Mouse (Mus musculus): ENCODE data around the gene Soat2. TPM values are rescaled to one million over a fixed set of nuclear protein-coding genes. Genes with fewer than 3 reads are reported as not detected.
"Not testable (repeated sequence)": the region's sequence is repeated elsewhere in the genome, so short reads cannot be mapped to it uniquely, and the experiment has no call there.

Soat2 gene
- polyA plus RNA-seq, 1 experiment from 2014 or later = 0.16 TPM

- Histone ChIP-seq H3K9me3 (ENCODE audit: low read depth, low read length) (no peaks in the 10 kb centered on the region), H3K4me2 (no peak overlapping the region), H3K9ac (no peak overlapping the region), H3K27ac (ENCODE audit: low read depth) (no peak overlapping the region), H3K27me3 (ENCODE audit: insufficient read depth, low read length) (peaks cover 22% of the 10 kb centered on the region), H3K4me1 (ENCODE audit: insufficient read depth) (peaks cover 13% of the 10 kb centered on the region; the same call in 1 of the 2 replicates), H3K36me3 (ENCODE audit: insufficient read depth) (no peaks in the 10 kb centered on the region), H3K4me3 (ENCODE audit: low read depth, low read length) (no peak overlapping the region)
- ATAC-seq (ENCODE audit: insufficient read depth) (no peak), DNase-seq (no peak)
- WGBS = 47% methylated on average over 16 of the region's 16 CpGs
- no peak for TF ChIP-seq CTCF (IDR thresholded peaks at IDR 0.05; ENCODE audit: low read depth)
These were observed 2.5 kb upstream of the Soat2 start for GRCm38 (mm10) chr15:102147674-102148402.

DNA sequence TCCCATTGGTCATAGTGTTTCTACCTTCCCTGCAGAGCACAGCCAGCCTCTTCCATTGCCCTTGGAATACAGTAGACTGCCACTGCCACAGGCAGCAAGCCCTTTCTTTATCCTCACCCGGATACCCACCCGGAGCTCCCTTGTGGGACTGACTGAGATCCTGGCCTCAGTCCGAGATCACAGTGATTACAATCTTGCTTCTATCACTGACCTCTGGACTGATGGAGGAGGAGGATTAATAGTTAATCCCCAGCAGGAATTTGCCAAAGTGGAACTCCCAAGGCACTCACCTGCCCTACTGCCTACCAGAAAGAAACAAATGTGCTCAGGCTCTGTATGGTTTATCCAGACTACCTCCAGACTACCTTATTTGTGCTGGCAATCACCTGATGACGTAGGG, 765 bp upstream of the Soat2 start:
- DNase-seq (no peak), ATAC-seq (ENCODE audit: insufficient read depth) (no peak)
- Histone ChIP-seq H3K27me3 (ENCODE audit: insufficient read depth, low read length) (peaks cover 16% of the 10 kb centered on the region), H3K36me3 (ENCODE audit: insufficient read depth) (no peaks in the 10 kb centered on the region), H3K4me1 (ENCODE audit: insufficient read depth) (peaks cover 9% of the 10 kb centered on the region; the same call in 1 of the 2 replicates), H3K27ac (ENCODE audit: low read depth) (no peak overlapping the region), H3K4me3 (ENCODE audit: low read depth, low read length) (no peak overlapping the region), H3K4me2 (no peak overlapping the region), H3K9me3 (ENCODE audit: low read depth, low read length) (no peaks in the 10 kb centered on the region), H3K9ac (no peak overlapping the region)
- WGBS = 63% methylated on average over 4 of the region's 4 CpGs
- no peak for TF ChIP-seq CTCF (IDR thresholded peaks at IDR 0.05; ENCODE audit: low read depth)

- Histone ChIP-seq H3K27me3 (ENCODE audit: insufficient read depth, low read length) (no peaks in the 10 kb centered on the region), H3K4me2 (no peak overlapping the region), H3K9me3 (ENCODE audit: low read depth, low read length) (no peaks in the 10 kb centered on the region), H3K9ac (no peak overlapping the region), H3K27ac (ENCODE audit: low read depth) (no peak overlapping the region), H3K4me1 (ENCODE audit: insufficient read depth) (peaks cover 5% of the 10 kb centered on the region; the same call in 1 of the 2 replicates), H3K4me3 (ENCODE audit: low read depth, low read length) (no peak overlapping the region), H3K36me3 (ENCODE audit: insufficient read depth) (no peaks in the 10 kb centered on the region)
- ATAC-seq (ENCODE audit: insufficient read depth) (no peak), DNase-seq (no peak)
- no peak for TF ChIP-seq CTCF (IDR thresholded peaks at IDR 0.05; ENCODE audit: low read depth)
- 36% methylated on average over 4 of the region's 4 CpGs for WGBS
These were observed 2.3 kb downstream of the Soat2 start for GRCm38 (mm10) chr15:102152646-102153045.

- peak; percentile 12; the same call in 1 of the 2 replicates for TF ChIP-seq CTCF (IDR thresholded peaks at IDR 0.05; ENCODE audit: low read depth)
- not testable (repeated sequence) for H3K27me3 ChIP-seq (ENCODE audit: insufficient read depth, low read length)
These were observed 4.7 kb downstream of the Soat2 start for GRCm38 (mm10) chr15:102155006-102155405.

DNA sequence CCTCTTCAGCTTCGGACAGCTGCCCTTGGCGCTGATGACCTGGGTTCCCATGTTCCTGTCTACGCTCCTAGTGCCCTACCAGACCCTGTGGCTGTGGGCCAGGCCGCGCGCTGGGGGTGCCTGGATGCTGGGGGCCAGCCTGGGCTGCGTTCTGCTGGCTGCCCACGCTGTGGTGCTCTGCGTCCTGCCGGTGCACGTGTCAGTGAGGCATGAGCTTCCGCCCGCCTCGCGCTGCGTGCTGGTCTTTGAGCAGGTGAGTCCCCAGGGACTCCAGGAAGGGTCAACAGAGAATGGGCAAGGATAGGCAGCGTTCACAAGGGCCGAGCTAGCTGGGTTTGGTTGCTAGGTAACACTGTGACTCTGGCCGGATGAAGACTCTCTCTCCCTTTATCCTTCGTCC, 6.5 kb downstream of the Soat2 start:
- Histone ChIP-seq H3K9ac (no peak overlapping the region), H3K27me3 (ENCODE audit: insufficient read depth, low read length) (no peaks in the 10 kb centered on the region), H3K4me1 (ENCODE audit: insufficient read depth) (no peaks in the 10 kb centered on the region), H3K27ac (ENCODE audit: low read depth) (no peak overlapping the region), H3K36me3 (ENCODE audit: insufficient read depth) (no peaks in the 10 kb centered on the region), H3K4me2 (no peak overlapping the region), H3K4me3 (ENCODE audit: low read depth, low read length) (no peak overlapping the region), H3K9me3 (ENCODE audit: low read depth, low read length) (no peaks in the 10 kb centered on the region)
- no peak for DNase-seq
- no peak for ATAC-seq (ENCODE audit: insufficient read depth)
- no peak for TF ChIP-seq CTCF (IDR thresholded peaks at IDR 0.05; ENCODE audit: low read depth)
- 40% methylated on average over 20 of the region's 20 CpGs for WGBS

More at GRCm38 (mm10) chr15:102155006-102155405, 4.7 kb downstream of the Soat2 start:
- DNase-seq; H3K9me3 ChIP-seq (ENCODE audit: low read depth, low read length); H3K4me3 ChIP-seq (ENCODE audit: low read depth, low read length); ATAC-seq (ENCODE audit: insufficient read depth); H3K36me3 ChIP-seq (ENCODE audit: insufficient read depth); H3K4me1 ChIP-seq (ENCODE audit: insufficient read depth); H3K4me2 ChIP-seq; H3K9ac ChIP-seq; H3K27ac ChIP-seq (ENCODE audit: low read depth): not testable (repeated sequence)
- WGBS = 94% methylated on average over 6 of the region's 6 CpGs

DNA sequence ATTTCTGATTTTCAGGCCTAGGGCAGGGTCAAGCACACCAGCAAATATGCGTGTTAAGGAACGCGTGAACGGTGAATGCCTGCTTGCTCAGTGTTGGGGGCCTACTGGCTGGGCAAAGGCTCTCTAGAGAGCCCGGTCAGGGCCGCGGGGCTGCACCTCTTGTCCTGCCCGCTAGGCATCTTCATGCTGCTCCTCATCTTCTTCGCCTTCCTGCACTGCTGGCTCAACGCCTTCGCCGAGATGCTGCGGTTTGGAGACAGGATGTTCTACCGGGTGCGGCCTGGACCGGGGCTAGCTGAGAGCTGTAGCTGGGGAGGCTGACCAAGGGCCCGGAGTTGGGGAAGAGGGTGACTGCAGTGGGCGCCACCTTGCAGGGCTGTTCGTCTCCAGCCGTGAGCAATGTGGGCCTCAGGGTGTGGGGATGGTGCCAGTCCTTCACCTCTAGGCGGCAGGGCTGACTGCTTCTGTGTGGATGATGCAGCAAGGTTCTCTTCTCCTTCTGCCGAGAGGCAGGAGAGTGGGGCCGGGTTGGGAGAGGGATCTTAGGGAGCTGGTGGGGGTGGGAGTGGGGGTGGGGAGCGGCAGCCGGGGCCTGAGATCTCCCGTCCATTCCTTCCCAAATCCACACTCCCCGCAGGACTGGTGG, 10.2 kb downstream of the Soat2 start:
- Histone ChIP-seq H3K27me3 (ENCODE audit: insufficient read depth, low read length) (no peaks in the 10 kb centered on the region), H3K4me3 (ENCODE audit: low read depth, low read length) (no peak overlapping the region), H3K27ac (ENCODE audit: low read depth) (no peak overlapping the region), H3K9me3 (ENCODE audit: low read depth, low read length) (no peaks in the 10 kb centered on the region), H3K4me1 (ENCODE audit: insufficient read depth) (no peaks in the 10 kb centered on the region), H3K4me2 (no peak overlapping the region), H3K9ac (no peak overlapping the region), H3K36me3 (ENCODE audit: insufficient read depth) (no peaks in the 10 kb centered on the region)
- ATAC-seq (ENCODE audit: insufficient read depth) (no peak), DNase-seq (no peak)
- TF ChIP-seq CTCF (IDR thresholded peaks at IDR 0.05; ENCODE audit: low read depth) = no peak
- 49% methylated on average over 27 of the region's 27 CpGs for WGBS

DNA sequence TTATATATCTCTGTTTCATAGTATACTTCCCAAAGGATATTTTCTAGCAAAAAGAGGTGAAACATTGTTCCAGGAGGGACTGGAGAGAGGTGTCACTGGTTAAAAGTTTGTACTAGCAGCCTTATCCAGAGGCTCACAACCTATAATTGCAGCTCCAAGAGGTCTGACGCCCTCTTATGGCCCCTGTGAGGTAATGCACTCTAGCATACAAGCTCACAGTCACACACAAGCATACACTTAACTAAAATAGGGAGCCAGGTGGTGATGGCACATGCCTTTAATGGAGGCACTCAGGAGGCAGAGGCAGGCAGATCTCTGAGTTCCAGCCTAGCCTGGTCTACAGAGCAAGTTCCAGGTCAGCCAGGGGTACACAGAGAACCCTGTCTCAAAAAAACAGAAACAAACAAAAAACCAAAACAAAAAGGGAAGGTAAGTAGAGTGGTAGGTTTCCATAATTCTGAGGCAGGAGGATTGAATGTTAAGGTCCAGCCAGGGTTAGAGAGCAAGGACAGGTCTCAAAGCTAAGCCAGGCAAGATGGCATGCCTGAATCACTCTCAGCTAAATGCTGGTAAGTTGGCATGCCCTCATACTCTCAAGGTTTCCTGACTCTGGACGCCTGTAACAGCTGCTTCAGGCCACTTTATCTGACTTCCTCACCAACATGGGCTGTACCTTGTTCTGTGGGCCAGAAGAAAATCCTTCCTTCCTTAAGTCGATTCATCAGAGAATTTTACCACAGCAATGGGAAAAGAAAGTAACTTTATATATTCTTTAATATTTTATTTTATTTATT, 13.8 kb downstream of the Soat2 start:
- 54% methylated on average over 3 of the region's 3 CpGs for WGBS

More for the DNA sequence above, 13.8 kb downstream of the Soat2 start:
- Histone ChIP-seq H3K9ac (no peak overlapping the region), H3K36me3 (ENCODE audit: insufficient read depth) (no peaks in the 10 kb centered on the region), H3K4me3 (ENCODE audit: low read depth, low read length) (no peak overlapping the region), H3K27me3 (ENCODE audit: insufficient read depth, low read length) (no peaks in the 10 kb centered on the region), H3K9me3 (ENCODE audit: low read depth, low read length) (no peaks in the 10 kb centered on the region), H3K27ac (ENCODE audit: low read depth) (no peak overlapping the region), H3K4me2 (no peak overlapping the region), H3K4me1 (ENCODE audit: insufficient read depth) (peaks cover 4% of the 10 kb centered on the region; the same call in 1 of the 2 replicates)
- no peak for DNase-seq
- no peak for ATAC-seq (ENCODE audit: insufficient read depth)
- TF ChIP-seq CTCF (IDR thresholded peaks at IDR 0.05; ENCODE audit: low read depth) = no peak
